Mouse (Mus musculus): Measurements from ENCODE around the gene Zbtb20. TPM values are rescaled to one million over a fixed set of nuclear protein-coding genes. Genes with fewer than 3 reads are reported as not detected.

Gene Zbtb20
- polyA plus RNA-seq, 1 experiment from 2014 or later, result 18.4 TPM

DNA sequence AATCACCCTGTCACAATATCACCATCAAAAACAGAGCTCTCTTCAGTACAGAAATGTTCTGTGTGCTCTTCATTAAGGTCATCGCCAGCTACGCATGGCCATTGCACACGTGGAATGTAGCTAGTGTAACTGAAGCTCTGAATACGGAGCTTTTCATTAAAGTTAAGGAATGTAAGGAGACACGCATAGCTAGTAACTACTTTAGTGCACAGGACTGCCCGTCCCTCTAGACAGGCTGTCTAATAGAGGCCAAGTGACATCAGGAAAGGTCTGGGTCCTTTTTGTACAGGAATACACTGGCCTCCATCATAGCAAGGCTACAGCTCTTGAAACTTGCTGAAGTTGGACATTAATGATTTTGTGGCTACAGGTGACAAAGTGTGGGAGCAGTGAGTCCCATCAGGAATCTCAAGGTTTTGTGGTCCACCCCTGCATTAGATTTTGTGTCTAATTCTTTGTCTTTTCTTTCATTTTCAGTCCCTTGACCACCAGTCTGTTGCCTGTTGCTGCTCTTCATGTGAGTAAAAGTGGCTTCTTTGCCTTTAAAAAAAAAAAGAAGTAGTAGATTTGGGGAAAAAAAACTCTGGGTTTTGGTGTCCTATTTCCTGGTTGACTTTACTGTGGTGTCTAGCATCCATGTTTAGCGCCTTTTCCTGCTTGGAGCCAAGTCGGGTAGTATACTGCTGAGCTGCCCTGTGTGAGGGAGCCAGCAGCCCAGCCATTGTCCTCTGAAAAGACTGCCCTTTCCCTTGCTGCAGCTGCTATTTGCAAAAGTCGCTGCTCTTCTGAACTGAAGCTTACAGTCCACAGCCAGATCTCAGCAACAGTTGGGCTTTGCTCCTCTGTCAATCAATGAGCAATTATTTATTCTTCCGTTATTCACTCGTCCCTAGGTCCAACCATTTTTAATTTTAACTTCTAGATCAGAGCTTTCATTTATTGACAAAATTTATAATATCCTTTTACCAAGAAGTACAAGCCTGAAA is 587.1 kb downstream of the Zbtb20 start:
- no peak overlapping the region for H3K27ac ChIP-seq (ENCODE audit: low read length)
- 0 out of 2 replicates have a peak, but pooled peaks cover 3% of the 10 kb centered on the region for H3K4me1 ChIP-seq (ENCODE audit: control insufficient read depth, insufficient read depth, low read length)
- no peaks in the 10 kb centered on the region for H3K36me3 ChIP-seq (ENCODE audit: control insufficient read depth, insufficient read depth, low read length)
- H3K9me3 ChIP-seq (ENCODE audit: control insufficient read depth, low read length), result no peaks in the 10 kb centered on the region
- H3K4me2 ChIP-seq (ENCODE audit: low read depth, low read length), result no peak overlapping the region
- no peak for ATAC-seq
- no peak overlapping the region for H3K4me3 ChIP-seq (ENCODE audit: low read length)
- no peaks in the 10 kb centered on the region for H3K27me3 ChIP-seq (replicated peaks; ENCODE audit: control insufficient read depth, insufficient read depth, low read length)
- no peak overlapping the region for H3K9ac ChIP-seq (ENCODE audit: low read depth, low read length)
- WGBS, result 66% methylated on average over 11 of the region's 11 CpGs

- WGBS, result 70% methylated on average over 13 of the region's 13 CpGs
- Histone ChIP-seq H3K4me3 (ENCODE audit: low read length) (no peak overlapping the region), H3K27me3 (replicated peaks; ENCODE audit: control insufficient read depth, insufficient read depth, low read length) (no peaks in the 10 kb centered on the region), H3K27ac (ENCODE audit: low read length) (no peak overlapping the region), H3K4me2 (ENCODE audit: low read depth, low read length) (no peak overlapping the region), H3K9ac (ENCODE audit: low read depth, low read length) (no peak overlapping the region), H3K36me3 (ENCODE audit: control insufficient read depth, insufficient read depth, low read length) (no peaks in the 10 kb centered on the region), H3K4me1 (ENCODE audit: control insufficient read depth, insufficient read depth, low read length) (0 out of 2 replicates have a peak, but pooled peaks cover 3% of the 10 kb centered on the region), H3K9me3 (ENCODE audit: control insufficient read depth, low read length) (no peaks in the 10 kb centered on the region)
- ATAC-seq, result no peak
Observed at GRCm38 (mm10) chr16:43463684-43464475, 588.2 kb downstream of the Zbtb20 start.

GRCm38 (mm10) chr16:43464476-43465080 is 588.9 kb downstream of the Zbtb20 start:
- no peaks in the 10 kb centered on the region for H3K36me3 ChIP-seq (ENCODE audit: control insufficient read depth, insufficient read depth, low read length)
- 63% methylated on average over 10 of the region's 10 CpGs for WGBS
- no peak overlapping the region for H3K4me2 ChIP-seq (ENCODE audit: low read depth, low read length)
- H3K4me1 ChIP-seq (ENCODE audit: control insufficient read depth, insufficient read depth, low read length), result 0 out of 2 replicates have a peak, but pooled peaks cover 3% of the 10 kb centered on the region
- no peak overlapping the region for H3K27ac ChIP-seq (ENCODE audit: low read length)
- H3K9me3 ChIP-seq (ENCODE audit: control insufficient read depth, low read length), result no peaks in the 10 kb centered on the region
- no peaks in the 10 kb centered on the region for H3K27me3 ChIP-seq (replicated peaks; ENCODE audit: control insufficient read depth, insufficient read depth, low read length)
- no peak overlapping the region for H3K9ac ChIP-seq (ENCODE audit: low read depth, low read length)
- ATAC-seq, result peak; percentile 44; the same call in 1 of the 2 replicates
- H3K4me3 ChIP-seq (ENCODE audit: low read length), result no peak overlapping the region

DNA sequence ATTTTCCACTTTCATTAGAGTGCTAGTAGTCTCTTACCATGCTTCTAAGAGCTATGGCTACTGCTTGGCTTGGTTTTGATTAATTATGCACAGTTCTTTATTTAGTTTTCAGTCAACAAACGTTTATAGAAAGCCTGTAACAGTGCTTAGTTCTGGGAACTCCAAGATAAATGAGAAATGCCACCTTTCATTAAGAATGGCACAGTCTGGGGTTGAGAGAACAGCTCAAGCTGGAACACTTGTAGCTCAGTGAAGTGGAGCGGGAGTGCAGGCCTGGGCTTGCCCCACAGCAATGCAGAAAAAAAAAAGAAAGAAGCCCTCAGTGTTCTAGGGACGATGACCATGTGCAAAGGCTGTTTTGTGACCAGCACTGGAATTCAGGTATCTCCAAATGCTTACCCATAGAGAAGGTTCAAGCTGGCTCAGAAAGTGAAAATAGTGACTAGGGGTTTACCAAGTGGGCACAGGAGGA is 589.7 kb downstream of the Zbtb20 start:
- H3K27ac ChIP-seq (ENCODE audit: low read length), result no peak overlapping the region
- WGBS, result 62% methylated on average over 3 of the region's 3 CpGs

GRCm38 (mm10) chr16:43465921-43466748 is 590.5 kb downstream of the Zbtb20 start:
- no peak overlapping the region for H3K4me2 ChIP-seq (ENCODE audit: low read depth, low read length)
- H3K4me3 ChIP-seq (ENCODE audit: low read length), result no peak overlapping the region
- H3K27ac ChIP-seq (ENCODE audit: low read length), result no peak overlapping the region
- no peak overlapping the region for H3K9ac ChIP-seq (ENCODE audit: low read depth, low read length)
- H3K9me3 ChIP-seq (ENCODE audit: control insufficient read depth, low read length), result no peaks in the 10 kb centered on the region
- H3K4me1 ChIP-seq (ENCODE audit: control insufficient read depth, insufficient read depth, low read length), result 0 out of 2 replicates have a peak, but pooled peaks cover 3% of the 10 kb centered on the region
- H3K27me3 ChIP-seq (replicated peaks; ENCODE audit: control insufficient read depth, insufficient read depth, low read length), result no peaks in the 10 kb centered on the region
- no peaks in the 10 kb centered on the region for H3K36me3 ChIP-seq (ENCODE audit: control insufficient read depth, insufficient read depth, low read length)
- ATAC-seq, result no peak
- 93% methylated on average over 9 of the region's 9 CpGs for WGBS

More for the DNA sequence above, 589.7 kb downstream of the Zbtb20 start:
- H3K4me1 ChIP-seq (ENCODE audit: control insufficient read depth, insufficient read depth, low read length), result 0 out of 2 replicates have a peak, but pooled peaks cover 3% of the 10 kb centered on the region
- no peak overlapping the region for H3K4me3 ChIP-seq (ENCODE audit: low read length)
- H3K4me2 ChIP-seq (ENCODE audit: low read depth, low read length), result no peak overlapping the region
- no peaks in the 10 kb centered on the region for H3K36me3 ChIP-seq (ENCODE audit: control insufficient read depth, insufficient read depth, low read length)
- no peak for ATAC-seq
- H3K9ac ChIP-seq (ENCODE audit: low read depth, low read length), result no peak overlapping the region
- no peaks in the 10 kb centered on the region for H3K27me3 ChIP-seq (replicated peaks; ENCODE audit: control insufficient read depth, insufficient read depth, low read length)
- no peaks in the 10 kb centered on the region for H3K9me3 ChIP-seq (ENCODE audit: control insufficient read depth, low read length)

- Histone ChIP-seq H3K27ac (ENCODE audit: low read length) (no peak overlapping the region), H3K9ac (ENCODE audit: low read depth, low read length) (no peak overlapping the region), H3K4me1 (ENCODE audit: control insufficient read depth, insufficient read depth, low read length) (0 out of 2 replicates have a peak, but pooled peaks cover 3% of the 10 kb centered on the region), H3K36me3 (ENCODE audit: control insufficient read depth, insufficient read depth, low read length) (no peaks in the 10 kb centered on the region), H3K27me3 (replicated peaks; ENCODE audit: control insufficient read depth, insufficient read depth, low read length) (no peaks in the 10 kb centered on the region), H3K4me3 (ENCODE audit: low read length) (no peak overlapping the region), H3K4me2 (ENCODE audit: low read depth, low read length) (no peak overlapping the region), H3K9me3 (ENCODE audit: control insufficient read depth, low read length) (no peaks in the 10 kb centered on the region)
- 79% methylated on average over 2 of the region's 2 CpGs for WGBS
- no peak for ATAC-seq
Observed at GRCm38 (mm10) chr16:43466749-43467065, 591.0 kb downstream of the Zbtb20 start.

GRCm38 (mm10) chr16:43471060-43471459 is 595.4 kb downstream of the Zbtb20 start:
- no peak for ATAC-seq
- 86% methylated on average over 3 of the region's 3 CpGs for WGBS

DNA sequence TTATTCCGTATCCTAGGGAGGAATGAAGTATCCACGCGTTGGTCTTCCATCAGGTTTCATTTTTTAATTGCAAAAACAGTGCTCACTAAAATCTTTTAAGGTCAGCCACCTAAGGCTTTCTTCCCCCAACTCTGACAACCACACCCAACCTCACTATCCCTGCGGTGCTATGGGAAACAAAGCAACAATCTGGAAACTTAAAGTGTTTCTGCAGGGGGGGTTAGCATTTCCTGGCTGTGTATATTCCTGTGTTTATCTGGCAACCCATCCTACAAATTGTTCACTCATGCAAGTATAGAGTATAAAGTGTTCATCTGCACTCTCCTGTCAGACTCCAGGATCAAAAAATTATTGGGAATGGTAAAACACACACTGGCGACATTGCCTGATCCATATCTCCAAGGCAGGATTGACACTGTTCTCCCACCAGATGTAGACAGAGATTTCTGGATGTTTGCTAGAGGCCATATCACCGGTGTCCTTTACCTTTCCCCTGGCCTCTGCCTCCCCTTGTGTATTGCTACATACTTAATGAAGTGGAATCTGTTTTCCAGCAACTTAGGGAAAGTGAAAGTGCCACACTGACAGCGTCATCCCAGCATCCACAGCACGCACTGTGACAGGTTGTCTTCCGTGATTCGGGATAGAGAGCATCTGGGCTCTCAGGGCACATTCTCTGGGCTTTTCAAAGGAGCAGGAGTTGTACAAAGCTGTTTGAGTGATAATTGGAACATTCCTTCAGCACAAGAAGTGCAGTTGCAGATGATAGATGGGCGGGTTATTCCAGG is 599.5 kb downstream of the Zbtb20 start:
- H3K4me3 ChIP-seq (ENCODE audit: low read length), result no peak overlapping the region
- WGBS, result 80% methylated on average over 11 of the region's 11 CpGs
- H3K27ac ChIP-seq (ENCODE audit: low read length), result no peak overlapping the region
- no peaks in the 10 kb centered on the region for H3K4me1 ChIP-seq (ENCODE audit: control insufficient read depth, insufficient read depth, low read length)
- no peaks in the 10 kb centered on the region for H3K27me3 ChIP-seq (replicated peaks; ENCODE audit: control insufficient read depth, insufficient read depth, low read length)
- no peak overlapping the region for H3K4me2 ChIP-seq (ENCODE audit: low read depth, low read length)
- no peak for ATAC-seq
- H3K9ac ChIP-seq (ENCODE audit: low read depth, low read length), result no peak overlapping the region
- H3K9me3 ChIP-seq (ENCODE audit: control insufficient read depth, low read length), result no peaks in the 10 kb centered on the region
- no peaks in the 10 kb centered on the region for H3K36me3 ChIP-seq (ENCODE audit: control insufficient read depth, insufficient read depth, low read length)

More at GRCm38 (mm10) chr16:43471060-43471459, 595.4 kb downstream of the Zbtb20 start:
- Histone ChIP-seq H3K4me3 (ENCODE audit: low read length) (no peak overlapping the region), H3K27ac (ENCODE audit: low read length) (no peak overlapping the region), H3K9me3 (ENCODE audit: control insufficient read depth, low read length) (no peaks in the 10 kb centered on the region), H3K4me2 (ENCODE audit: low read depth, low read length) (no peak overlapping the region), H3K27me3 (replicated peaks; ENCODE audit: control insufficient read depth, insufficient read depth, low read length) (no peaks in the 10 kb centered on the region), H3K4me1 (ENCODE audit: control insufficient read depth, insufficient read depth, low read length) (no peaks in the 10 kb centered on the region), H3K9ac (ENCODE audit: low read depth, low read length) (no peak overlapping the region), H3K36me3 (ENCODE audit: control insufficient read depth, insufficient read depth, low read length) (no peaks in the 10 kb centered on the region)

All from intestine, embryonic 16.5 days (tissue).